Mouse (Mus musculus) midbrain, embryonic 14.5 days (tissue): Measurements from ENCODE around the gene Lgi1. TPM values are rescaled to one million over a fixed set of nuclear protein-coding genes. Genes with fewer than 3 reads are reported as not detected.
A peak's percentile ranks its signal among the peaks of the same experiment; 100 is the strongest.

Experiments used
- ATAC-seq: fragments of 200-750 bp; cut with Nextera tagmentation; 2 replicates; pipeline ENCODE4 v1.8.0; 2017; ENCODE audit warnings: moderate number of reproducible peaks, moderate library complexity; ENCODE audit not compliant: low FRiP score, low TSS enrichment
- DNase-seq: peaks from one replicate; pipeline ENCODE4 v3.0.0-alpha.2; 2015
- H3K27ac ChIP-seq: fragments of 300-500 bp; sonication (generic); replicated peaks from 2 replicates; pipeline ENCODE4 v1.5.1; 2014; ENCODE audit warnings: mild to moderate bottlenecking, low read depth, low read length, moderate library complexity
- H3K27me3 ChIP-seq: fragments of 300-500 bp; sonication (generic); 2 replicates; pipeline ENCODE4 v1.6.1; 2014; ENCODE audit warnings: low read length, control low read depth, mixed read lengths; ENCODE audit not compliant: control insufficient read depth, insufficient read depth
- H3K36me3 ChIP-seq: fragments of 300-500 bp; sonication (generic); 2 replicates; pipeline ENCODE4 v1.6.1; 2014; ENCODE audit warnings: low read length, control low read depth; ENCODE audit not compliant: control insufficient read depth, insufficient read depth
- H3K4me1 ChIP-seq: fragments of 300-500 bp; sonication (generic); 2 replicates; pipeline ENCODE4 v1.6.1; 2014; ENCODE audit warnings: mild to moderate bottlenecking, antibody characterized with exemption, low read length, control low read depth; ENCODE audit not compliant: control insufficient read depth, insufficient read depth
- H3K4me2 ChIP-seq: fragments of 300-500 bp; sonication (generic); 2 replicates; pipeline ENCODE4 v1.6.1; 2014; ENCODE audit warnings: mild to moderate bottlenecking, low read length, moderate library complexity
- H3K4me3 ChIP-seq: fragments of 300-500 bp; sonication (generic); replicated peaks from 2 replicates; pipeline ENCODE4 v1.5.1; 2014; ENCODE audit warnings: low read depth, low read length
- H3K9ac ChIP-seq: fragments of 300-500 bp; sonication (generic); replicated peaks from 2 replicates; pipeline ENCODE4 v1.6.1; 2014; ENCODE audit warnings: mild to moderate bottlenecking, low read length, moderate library complexity
- H3K9me3 ChIP-seq: fragments of 300-500 bp; sonication (generic); 2 replicates; pipeline ENCODE4 v1.6.1; 2016; ENCODE audit warnings: low read length, control low read depth, mixed read lengths; ENCODE audit not compliant: control insufficient read depth
- WGBS: fragments of 180-500 bp; shearing (Covaris S2); extraction: QIAGEN DNeasy Blood & Tissue Kit; methylation state at CpG from one replicate; pipeline ENCODE4 v1.1.7; 2014; 5-methylcytosine and 5-hydroxymethylcytosine counted together
- polyA plus RNA-seq: library from polyadenylated mRNA; unstranded; fragments of >200 nt; fragmentation: Nextera tagmentation; extraction: Ambion mirVana; gene quantifications from 2 replicates; pipeline ENCODE4 v1.2.1, GENCODE M21; 2014

Lgi1 gene
- polyA plus RNA-seq, 1 experiment from 2014 or later = 15.0 TPM

DNA sequence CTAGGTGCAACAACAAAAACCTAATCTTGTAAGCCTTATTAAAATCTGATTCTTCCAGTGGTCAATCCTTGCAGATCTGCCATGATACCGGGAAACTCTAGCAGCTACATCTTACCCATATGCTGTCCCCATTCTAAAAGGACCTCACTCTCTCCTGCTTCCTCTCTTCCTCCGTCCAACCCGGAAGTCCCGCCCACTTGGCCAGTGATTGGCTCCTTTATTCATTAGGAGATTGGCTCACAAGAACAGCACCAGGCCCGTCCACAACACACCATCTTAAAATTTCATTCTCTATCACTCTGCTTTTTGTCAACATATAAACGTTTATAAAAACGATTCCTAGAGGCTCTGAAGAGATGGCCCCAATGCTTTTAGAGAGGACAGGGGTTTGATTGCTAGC lies 61.5 kb downstream of the Lgi1 start:
- H3K27me3 ChIP-seq = no peaks in the 10 kb centered on the region
- H3K36me3 ChIP-seq = no peaks in the 10 kb centered on the region
- no peaks in the 10 kb centered on the region for H3K9me3 ChIP-seq
- no peak overlapping the region for H3K4me3 ChIP-seq
- DNase-seq = no peak
- 94% methylated on average over 7 of the region's 7 CpGs for WGBS
- no peak overlapping the region for H3K4me2 ChIP-seq
- no peak overlapping the region for H3K27ac ChIP-seq
- no peak overlapping the region for H3K9ac ChIP-seq
- peaks cover 4% of the 10 kb centered on the region; the same call in 1 of the 2 replicates for H3K4me1 ChIP-seq
- no peak for ATAC-seq

DNA sequence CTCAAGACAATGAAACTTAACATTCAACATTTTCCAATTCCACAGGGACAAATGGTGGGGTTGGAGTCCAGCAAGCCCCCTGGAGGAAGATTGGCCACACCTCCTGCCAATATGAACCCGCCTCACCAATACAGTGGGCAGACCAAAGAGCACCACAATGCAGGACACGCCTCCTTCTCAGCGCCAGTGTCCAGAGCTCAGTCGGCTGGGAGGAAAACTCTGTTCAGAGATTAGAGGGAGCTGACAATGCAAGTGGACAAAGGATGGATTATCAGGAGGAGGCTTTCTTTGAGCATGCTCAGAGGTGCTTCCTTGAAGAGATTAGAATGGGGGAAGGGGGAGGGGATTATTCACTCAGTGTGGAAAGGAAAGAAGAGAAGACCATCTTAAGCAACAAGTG lies 62.7 kb downstream of the Lgi1 start:
- no peak overlapping the region for H3K9ac ChIP-seq
- no peaks in the 10 kb centered on the region for H3K36me3 ChIP-seq
- DNase-seq = peak; percentile 19
- no peaks in the 10 kb centered on the region for H3K9me3 ChIP-seq
- ATAC-seq = no peak
- H3K4me2 ChIP-seq = no peak overlapping the region
- H3K4me3 ChIP-seq = no peak overlapping the region
- 6% methylated on average over 4 of the region's 4 CpGs for WGBS
- H3K27ac ChIP-seq = no peak overlapping the region
- peaks cover 4% of the 10 kb centered on the region; the same call in 1 of the 2 replicates for H3K4me1 ChIP-seq
- H3K27me3 ChIP-seq = no peaks in the 10 kb centered on the region

DNA sequence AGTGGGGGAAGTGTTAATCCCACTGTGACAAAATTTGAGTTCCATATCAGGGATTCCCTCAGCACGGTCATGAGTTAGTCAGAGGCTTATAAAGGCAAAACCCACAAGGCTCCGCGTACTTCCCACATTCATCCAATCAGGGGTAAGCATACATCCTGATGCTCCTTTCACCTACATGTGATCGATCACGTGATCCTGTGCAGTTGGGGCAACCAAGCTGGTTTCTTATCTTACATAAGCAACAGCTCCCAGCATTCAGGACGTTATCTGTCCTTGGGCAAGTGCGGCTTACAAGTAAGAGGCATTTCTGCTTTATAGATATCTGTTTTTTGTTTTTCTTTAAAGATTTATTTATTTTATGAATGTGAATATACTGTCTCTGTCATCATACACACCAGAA lies 63.7 kb downstream of the Lgi1 start:
- no peaks in the 10 kb centered on the region for H3K27me3 ChIP-seq
- DNase-seq = no peak
- 97% methylated on average over 7 of the region's 7 CpGs for WGBS

DNA sequence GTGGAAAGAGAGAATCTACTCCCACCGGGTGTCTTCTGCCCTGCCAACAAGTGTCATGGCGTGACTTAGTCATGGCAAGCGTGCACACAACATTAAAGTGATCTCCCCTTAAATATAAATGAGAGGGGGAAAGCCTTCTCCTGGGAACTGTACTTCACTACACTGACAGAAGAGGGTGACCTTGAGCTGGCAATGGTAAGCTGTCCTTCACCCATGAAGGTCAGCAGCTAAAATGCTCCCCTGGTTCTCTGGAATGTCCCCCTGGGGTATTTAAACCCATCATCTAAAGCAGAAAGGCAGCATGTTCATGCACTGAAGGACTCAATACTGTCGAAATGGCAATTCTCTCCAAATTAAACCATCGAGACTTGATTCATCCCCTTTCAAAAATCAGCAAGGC lies 64.9 kb downstream of the Lgi1 start:
- WGBS = 87% methylated on average over 5 of the region's 5 CpGs

More for the DNA sequence above, 63.7 kb downstream of the Lgi1 start:
- H3K4me3 ChIP-seq = no peak overlapping the region
- no peak for ATAC-seq
- peaks cover 4% of the 10 kb centered on the region; the same call in 1 of the 2 replicates for H3K4me1 ChIP-seq
- H3K9ac ChIP-seq = no peak overlapping the region
- H3K9me3 ChIP-seq = no peaks in the 10 kb centered on the region
- no peak overlapping the region for H3K4me2 ChIP-seq
- no peak overlapping the region for H3K27ac ChIP-seq
- no peaks in the 10 kb centered on the region for H3K36me3 ChIP-seq

DNA sequence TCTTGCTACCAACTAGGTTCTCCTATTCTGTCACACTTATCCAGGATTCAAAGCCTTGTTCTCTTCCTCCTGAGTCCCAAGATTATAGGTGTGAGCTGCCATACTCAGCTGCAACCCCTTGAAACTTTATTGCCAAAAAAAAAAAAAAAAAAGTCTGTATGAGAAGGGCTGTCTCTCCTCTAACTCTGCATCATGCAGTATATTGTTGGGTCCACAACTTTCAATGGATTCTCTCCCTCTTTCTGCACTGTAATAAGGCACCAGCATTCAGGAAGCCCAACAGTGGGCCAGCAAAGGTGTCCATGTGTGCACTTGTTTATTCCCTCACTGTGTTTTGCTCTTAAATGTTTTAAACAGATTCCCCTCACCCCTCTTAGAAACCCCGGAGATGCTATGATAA lies 66.7 kb downstream of the Lgi1 start:
- no peak for ATAC-seq
- H3K27ac ChIP-seq = no peak overlapping the region
- no peaks in the 10 kb centered on the region for H3K4me1 ChIP-seq
- H3K4me3 ChIP-seq = no peak overlapping the region
- no peak for DNase-seq
- H3K27me3 ChIP-seq = no peaks in the 10 kb centered on the region
- H3K36me3 ChIP-seq = no peaks in the 10 kb centered on the region
- H3K9me3 ChIP-seq = no peaks in the 10 kb centered on the region
- WGBS = 51% methylated on average over 1 of the region's 1 CpGs
- no peak overlapping the region for H3K4me2 ChIP-seq
- H3K9ac ChIP-seq = no peak overlapping the region

More for the DNA sequence above, 64.9 kb downstream of the Lgi1 start:
- no peaks in the 10 kb centered on the region for H3K36me3 ChIP-seq
- ATAC-seq (no peak), DNase-seq (no peak)
- no peaks in the 10 kb centered on the region for H3K9me3 ChIP-seq
- H3K4me1 ChIP-seq = no peaks in the 10 kb centered on the region
- no peak overlapping the region for H3K27ac ChIP-seq
- H3K4me2 ChIP-seq = no peak overlapping the region
- H3K27me3 ChIP-seq = no peaks in the 10 kb centered on the region
- no peak overlapping the region for H3K4me3 ChIP-seq
- no peak overlapping the region for H3K9ac ChIP-seq

DNA sequence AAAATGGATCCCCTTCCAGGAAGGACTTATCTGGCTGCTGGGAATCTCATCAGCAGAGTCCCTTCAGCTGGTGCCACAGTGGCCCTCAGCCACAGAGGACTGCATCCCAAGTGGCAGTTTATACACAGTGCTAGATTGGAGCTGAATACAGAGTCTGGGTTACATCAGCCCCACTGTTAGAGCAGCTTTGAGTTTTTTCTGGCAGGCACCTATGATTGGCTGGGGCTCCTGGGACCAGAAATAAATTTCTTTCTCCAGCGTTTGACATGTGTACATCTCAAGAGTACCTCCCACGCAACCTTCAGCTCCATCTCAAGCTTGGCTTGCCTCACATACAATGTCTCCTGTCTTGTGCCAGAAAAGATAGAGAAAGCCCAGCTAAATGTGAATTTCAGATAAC lies 67.9 kb downstream of the Lgi1 start:
- H3K36me3 ChIP-seq = no peaks in the 10 kb centered on the region
- DNase-seq (no peak), ATAC-seq (no peak)
- H3K27ac ChIP-seq = no peak overlapping the region
- 80% methylated on average over 2 of the region's 2 CpGs for WGBS
- no peak overlapping the region for H3K4me3 ChIP-seq
- no peak overlapping the region for H3K9ac ChIP-seq
- H3K4me2 ChIP-seq = no peak overlapping the region
- no peaks in the 10 kb centered on the region for H3K27me3 ChIP-seq
- no peaks in the 10 kb centered on the region for H3K4me1 ChIP-seq
- H3K9me3 ChIP-seq = no peaks in the 10 kb centered on the region

DNA sequence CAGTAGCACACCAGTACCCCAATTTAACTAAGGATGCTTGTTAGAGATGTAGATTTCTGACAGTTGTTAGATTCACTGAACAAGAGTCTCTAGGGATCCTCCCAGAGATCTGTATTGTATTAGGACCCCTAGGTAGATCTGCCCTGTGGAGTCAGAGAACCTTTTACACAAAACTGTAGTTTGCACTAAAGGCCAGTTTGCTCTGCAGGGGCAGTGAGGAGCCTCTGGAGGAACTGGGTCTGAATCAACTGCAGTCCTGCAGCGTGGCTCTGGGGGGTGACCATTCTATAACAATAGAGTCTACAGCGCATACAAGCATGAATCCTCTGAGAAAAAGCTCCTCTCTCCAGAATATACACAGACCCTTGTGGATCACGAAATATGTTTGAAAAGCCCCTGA lies 68.5 kb downstream of the Lgi1 start:
- Histone ChIP-seq H3K9ac (no peak overlapping the region), H3K4me3 (no peak overlapping the region), H3K36me3 (no peaks in the 10 kb centered on the region), H3K27ac (no peak overlapping the region), H3K9me3 (no peaks in the 10 kb centered on the region), H3K4me1 (no peaks in the 10 kb centered on the region), H3K27me3 (no peaks in the 10 kb centered on the region), H3K4me2 (no peak overlapping the region)
- no peak for DNase-seq
- 52% methylated on average over 3 of the region's 3 CpGs for WGBS
- no peak for ATAC-seq

DNA sequence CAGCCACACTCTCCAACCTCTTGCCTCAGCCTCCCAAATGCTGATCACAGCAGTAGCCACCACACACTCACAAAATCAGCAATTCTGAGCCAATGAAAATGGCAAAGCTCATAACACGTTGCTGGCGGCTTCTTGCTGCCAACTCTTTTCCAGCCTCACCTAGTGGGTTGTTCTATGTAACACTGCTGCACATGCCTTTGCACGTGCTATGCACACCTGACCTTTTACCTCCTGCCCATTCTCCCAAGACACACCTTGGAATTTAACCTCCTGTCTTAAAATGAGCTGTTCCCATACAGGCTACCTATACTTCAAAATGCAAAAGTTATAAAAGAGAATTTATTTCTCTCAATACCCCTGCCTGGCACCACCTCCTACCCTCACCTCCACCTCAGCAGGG lies 72.2 kb downstream of the Lgi1 start:
- Histone ChIP-seq H3K4me1 (no peaks in the 10 kb centered on the region), H3K9ac (no peak overlapping the region), H3K36me3 (no peaks in the 10 kb centered on the region), H3K27me3 (no peaks in the 10 kb centered on the region), H3K4me3 (no peak overlapping the region), H3K27ac (no peak overlapping the region), H3K4me2 (no peak overlapping the region), H3K9me3 (no peaks in the 10 kb centered on the region)
- ATAC-seq (no peak), DNase-seq (no peak)
- 90% methylated on average over 3 of the region's 3 CpGs for WGBS

DNA sequence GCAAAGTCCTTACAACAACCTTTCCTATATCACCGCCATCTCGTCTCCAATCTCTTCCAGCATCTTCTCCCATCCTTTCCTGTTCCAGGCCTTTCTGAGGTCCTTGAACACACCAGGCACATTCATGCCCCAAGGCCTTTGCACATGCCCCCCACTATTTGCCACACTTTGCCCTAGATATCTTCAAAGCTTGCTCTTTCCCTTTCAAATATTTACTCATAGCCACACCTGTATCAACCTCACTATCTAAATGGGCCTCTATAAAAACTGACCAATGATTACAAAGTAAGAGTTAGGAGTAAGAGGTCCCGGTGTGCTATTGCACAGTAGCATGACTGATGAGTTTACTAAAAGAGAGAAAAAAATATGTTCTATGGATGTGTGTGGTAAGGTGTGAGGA lies 73.0 kb downstream of the Lgi1 start:
- no peaks in the 10 kb centered on the region for H3K36me3 ChIP-seq
- no peak for DNase-seq
- H3K27ac ChIP-seq = no peak overlapping the region
- no peak overlapping the region for H3K4me2 ChIP-seq
- no peaks in the 10 kb centered on the region for H3K4me1 ChIP-seq
- no peak for ATAC-seq
- H3K27me3 ChIP-seq = no peaks in the 10 kb centered on the region
- H3K9me3 ChIP-seq = no peaks in the 10 kb centered on the region
- 95% methylated on average over 3 of the region's 3 CpGs for WGBS
- no peak overlapping the region for H3K9ac ChIP-seq
- H3K4me3 ChIP-seq = no peak overlapping the region
